Mouse (Mus musculus) B cell, adult 2 months (primary cell): Measurements from ENCODE around the gene Mogs.
A peak's percentile ranks its signal among the peaks of the same experiment; 100 is the strongest.

Experiments
- DNase-seq, 2 experiments: peaks; one replicate each; pipeline ENCODE4 v3.0.0; 2022

The Mogs gene

GRCm38 (mm10) chr6:83153485-83153884 lies 38.2 kb downstream of the Mogs start:
- no peak for DNase-seq

GRCm38 (mm10) chr6:83155552-83156238 lies 40.4 kb downstream of the Mogs start:
- DNase-seq = peak; percentile 15 to 23

- DNase-seq = peak; percentile 54 to 57
These were observed 41.0 kb downstream of the Mogs start, which contains the start of the genes Wdr54 and 1700003E16Rik for GRCm38 (mm10) chr6:83156259-83156684. Wdr54 (minus strand) TSS chr6:83156397. 1700003E16Rik (plus strand) TSS chr6:83156404.

GRCm38 (mm10) chr6:83159456-83159855 lies 44.2 kb downstream of the Mogs start:
- DNase-seq = peak; percentile 62 to 70

GRCm38 (mm10) chr6:83161442-83161841 lies 46.1 kb downstream of the Mogs start:
- peak; percentile 11 to 21 for DNase-seq

- peak; percentile 5 to 8 for DNase-seq
These were observed 46.8 kb downstream of the Mogs start for GRCm38 (mm10) chr6:83161921-83162641.

- peak; percentile 65 to 67 for DNase-seq
These were observed 47.4 kb downstream of the Mogs start for GRCm38 (mm10) chr6:83162701-83163100.

- no peak for DNase-seq
These were observed 49.8 kb downstream of the Mogs start for GRCm38 (mm10) chr6:83165026-83165606.

GRCm38 (mm10) chr6:83165607-83166242 lies 50.4 kb downstream of the Mogs start, which contains the start of gene Dctn1:
Dctn1 (plus strand) TSS chr6:83165920.
- DNase-seq = peak; percentile 94 to 95

GRCm38 (mm10) chr6:83166243-83166630 lies 50.9 kb downstream of the Mogs start:
- DNase-seq = peak; percentile 31 to 38
